Mouse (Mus musculus) liver, embryonic 14.5 days (tissue): ENCODE measurements at regions not wholly inside any gene's neighbourhood (a gene's known extent, or its start where the extent isn't known, plus 50 kb on each side); places are given as distances from the start of the nearest gene placed in this dataset.

Experiments used
- ATAC-seq: fragments of 200-750 bp; cut with Nextera tagmentation; 2 replicates; pipeline ENCODE4 v1.8.0; 2017; ENCODE audit warnings: moderate number of reproducible peaks, mild to moderate bottlenecking, moderate library complexity; ENCODE audit not compliant: insufficient read depth
- DNase-seq, 3 experiments: peaks; one replicate each; pipeline ENCODE4 v3.0.0-alpha.2; 2012 to 2013; ENCODE audit warnings: low read depth in 3 of 3, low spot score in 3 of 3
- H3K27ac ChIP-seq: fragments of 300-500 bp; sonication (generic); 2 replicates; pipeline ENCODE4 v1.5.1; 2014; ENCODE audit warnings: moderate library complexity, mild to moderate bottlenecking, control low read depth, inconsistent platforms
- H3K27me3 ChIP-seq: fragments of 300-500 bp; sonication (generic); 2 replicates; pipeline ENCODE4 v1.6.1; 2014; ENCODE audit warnings: mild to moderate bottlenecking, low read length, moderate library complexity; ENCODE audit not compliant: control insufficient read depth, insufficient read depth
- H3K36me3 ChIP-seq: fragments of 300-500 bp; sonication (generic); replicated peaks from 2 replicates; pipeline ENCODE4 v1.6.1; 2014; ENCODE audit warnings: low read depth; ENCODE audit not compliant: control insufficient read depth, insufficient read depth
- H3K4me1 ChIP-seq, 2 experiments: fragments of 200-500 bp in 1 of 2; fragments of 300-500 bp in 1 of 2; sonication (generic) in 1 of 2; replicated peaks; 2 replicates each; pipeline ENCODE4 v1.6.1; 2012 to 2014; ENCODE audit warnings: antibody characterized with exemption in 1 of 2, inconsistent platforms in 1 of 2, low read length in 1 of 2; ENCODE audit not compliant: control insufficient read depth in 2 of 2, insufficient read depth in 2 of 2
- H3K4me2 ChIP-seq: fragments of 300-500 bp; sonication (generic); 2 replicates; pipeline ENCODE4 v1.6.1; 2014; ENCODE audit warnings: low read depth, mild to moderate bottlenecking, control low read depth, moderate library complexity
- H3K4me3 ChIP-seq, 2 experiments: fragments of 200-500 bp in 1 of 2; fragments of 300-500 bp in 1 of 2; sonication (generic) in 1 of 2; 2 replicates each; pipeline ENCODE4 v1.5.1; 2012 to 2014; ENCODE audit warnings: low read depth in 2 of 2, low read length in 2 of 2, mild to moderate bottlenecking in 2 of 2, control low read depth in 1 of 2, inconsistent platforms in 1 of 2, moderate library complexity in 1 of 2; ENCODE audit not compliant: insufficient read depth in 1 of 2
- H3K9ac ChIP-seq: fragments of 300-500 bp; sonication (generic); replicated peaks from 2 replicates; pipeline ENCODE4 v1.6.1; 2014; ENCODE audit warnings: mild to moderate bottlenecking, control low read depth, moderate library complexity
- H3K9me3 ChIP-seq: fragments of 300-500 bp; sonication (generic); 2 replicates; pipeline ENCODE4 v1.6.1; 2016; ENCODE audit warnings: low read length, mixed read lengths; ENCODE audit not compliant: control insufficient read depth
- CTCF ChIP-seq: IDR thresholded peaks from 2 replicates; pipeline ENCODE4 v1.5.1; 2016; ENCODE audit warnings: antibody characterized with exemption, low read depth, control low read depth
- EP300 ChIP-seq: IDR thresholded peaks from 2 replicates; pipeline ENCODE4 v1.6.1; 2016; ENCODE audit warnings: antibody characterized with exemption, low read depth
- WGBS: fragments of 180-500 bp; shearing (Covaris S2); extraction: QIAGEN DNeasy Blood & Tissue Kit; methylation state at CpG from one replicate; pipeline ENCODE4 v1.1.7; 2014; ENCODE audit not compliant: insufficient replicate concordance; 5-methylcytosine and 5-hydroxymethylcytosine counted together

DNA sequence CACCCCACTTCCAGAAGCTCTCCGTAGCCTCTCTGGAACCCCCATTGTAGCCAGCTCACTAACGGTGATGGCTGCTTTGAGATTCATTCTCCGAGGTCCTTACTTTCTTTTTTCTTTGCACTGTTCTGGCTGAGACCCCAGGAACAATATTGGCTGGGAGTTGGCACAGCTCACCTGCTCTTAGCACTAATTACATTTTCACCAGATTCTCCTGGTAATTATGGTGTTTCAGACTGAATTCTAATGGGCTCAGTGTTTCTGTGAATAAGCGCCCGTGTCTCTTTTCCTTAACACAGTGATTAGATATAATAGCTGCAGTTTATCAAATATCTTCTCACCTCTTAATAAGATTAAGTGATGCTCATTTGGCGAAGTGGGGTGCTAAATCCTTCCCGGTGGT is 509.2 kb upstream of the Adamts16 start:
- no peak for ATAC-seq
- 80% methylated on average over 7 of the region's 7 CpGs for WGBS

DNA sequence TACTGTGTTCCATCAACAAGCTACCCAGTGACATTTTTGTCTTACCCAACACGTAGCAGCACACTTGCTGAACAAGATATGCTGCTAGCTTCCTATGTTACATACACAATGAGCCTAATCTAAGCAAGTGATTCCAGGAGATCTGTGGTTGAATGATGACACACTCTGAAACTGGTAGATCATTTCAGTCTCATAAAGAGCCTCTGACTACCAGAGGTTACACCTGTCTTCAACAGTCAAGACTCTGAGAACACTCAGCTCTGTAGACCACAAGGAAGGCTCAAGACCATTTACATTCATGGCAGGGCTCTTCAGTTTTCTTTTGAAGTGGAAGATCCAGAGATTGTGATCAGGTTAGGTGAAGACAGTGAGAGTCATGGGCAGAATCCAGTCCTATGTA is 501.3 kb upstream of the Adamts16 start:
- Histone ChIP-seq H3K27ac (no peak overlapping the region), H3K4me2 (no peak overlapping the region), H3K4me3 (no peak overlapping the region), H3K27me3 (no peaks in the 10 kb centered on the region), H3K9ac (no peak overlapping the region), H3K36me3 (no peaks in the 10 kb centered on the region), H3K9me3 (no peaks in the 10 kb centered on the region), H3K4me1 (no peaks in the 10 kb centered on the region)
- no peak for TF ChIP-seq CTCF
- no peak for TF ChIP-seq EP300
- no peak for ATAC-seq
- WGBS, result 59% methylated on average over 1 of the region's 1 CpGs
- DNase-seq, result no peak

More for the DNA sequence above, 509.2 kb upstream of the Adamts16 start:
- no peak for TF ChIP-seq CTCF
- TF ChIP-seq EP300, result no peak
- no peak overlapping the region for H3K27ac ChIP-seq
- no peaks in the 10 kb centered on the region for H3K4me1 ChIP-seq
- H3K4me2 ChIP-seq, result no peak overlapping the region
- H3K4me3 ChIP-seq, result no peak overlapping the region
- no peak for DNase-seq
- no peak overlapping the region for H3K9ac ChIP-seq
- H3K9me3 ChIP-seq, result no peaks in the 10 kb centered on the region
- H3K27me3 ChIP-seq, result no peaks in the 10 kb centered on the region
- H3K36me3 ChIP-seq, result no peaks in the 10 kb centered on the region

DNA sequence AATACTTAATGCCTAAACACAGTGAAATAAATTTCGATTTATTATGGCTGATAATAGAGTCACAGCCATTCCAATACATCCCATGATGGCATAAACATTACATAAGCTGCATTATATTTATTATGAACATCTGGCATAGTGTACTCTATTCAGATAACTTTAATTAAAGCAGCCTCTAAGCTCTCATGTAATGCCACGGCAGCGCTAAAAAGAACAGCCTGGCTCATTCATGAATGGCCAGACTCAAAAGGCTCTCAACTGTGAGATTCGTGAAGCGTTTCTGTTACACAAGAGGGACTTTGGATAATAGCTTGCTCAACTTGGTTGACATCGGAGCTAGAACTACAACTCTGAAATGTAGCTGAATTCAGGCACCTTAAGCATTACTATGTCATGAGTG is 497.1 kb upstream of the Adamts16 start:
- Histone ChIP-seq H3K9ac (no peak overlapping the region), H3K27ac (no peak overlapping the region), H3K9me3 (no peaks in the 10 kb centered on the region), H3K27me3 (no peaks in the 10 kb centered on the region), H3K4me1 (no peaks in the 10 kb centered on the region), H3K36me3 (no peaks in the 10 kb centered on the region), H3K4me2 (no peak overlapping the region), H3K4me3 (no peak overlapping the region)
- TF ChIP-seq CTCF (no peak), EP300 (no peak)
- 62% methylated on average over 6 of the region's 6 CpGs for WGBS
- DNase-seq, result no peak
- ATAC-seq, result no peak

DNA sequence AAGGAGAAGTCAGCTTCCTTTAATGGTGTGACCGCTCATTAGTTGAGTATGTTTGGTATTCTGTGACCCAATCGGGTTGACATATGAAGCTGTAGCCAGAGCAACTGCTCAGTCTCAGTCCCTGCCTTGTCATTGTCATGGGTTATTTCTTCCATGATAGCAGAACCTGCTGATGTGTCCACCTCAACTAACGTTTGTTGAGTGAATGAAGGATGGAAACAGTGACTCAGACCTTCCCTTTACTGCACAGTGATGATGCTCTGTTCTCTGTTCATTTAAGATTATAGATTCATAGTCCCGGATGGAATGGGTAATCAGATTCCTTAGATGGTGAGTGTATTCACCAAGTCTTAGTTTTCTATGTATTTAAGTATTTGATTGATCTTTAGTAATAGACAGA is 493.3 kb upstream of the Adamts16 start:
- Histone ChIP-seq H3K4me1 (no peaks in the 10 kb centered on the region), H3K4me3 (no peak overlapping the region), H3K27me3 (no peaks in the 10 kb centered on the region), H3K9me3 (no peaks in the 10 kb centered on the region), H3K4me2 (no peak overlapping the region), H3K36me3 (no peaks in the 10 kb centered on the region), H3K27ac (no peak overlapping the region), H3K9ac (no peak overlapping the region)
- ATAC-seq, result no peak
- TF ChIP-seq EP300, result no peak
- DNase-seq, result no peak
- WGBS, result 51% methylated on average over 4 of the region's 4 CpGs

DNA sequence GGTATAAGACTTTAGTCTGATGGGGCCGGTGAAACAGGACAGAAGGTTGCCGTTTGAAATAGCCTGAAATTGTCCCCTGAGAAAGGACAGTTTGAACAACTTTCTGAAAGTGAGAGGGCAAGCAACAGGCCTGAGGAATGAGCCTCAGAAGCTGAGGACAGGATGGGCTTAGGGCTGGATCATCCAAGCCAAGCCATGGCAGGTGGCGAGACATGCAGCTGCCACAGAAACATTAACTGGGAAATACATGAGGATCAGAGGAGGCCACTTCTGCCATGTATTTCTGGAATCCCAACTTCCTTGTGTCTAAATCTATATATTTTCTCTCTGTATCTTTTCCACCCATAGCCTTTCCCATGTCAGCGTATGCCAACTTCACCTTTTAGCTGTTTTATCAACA is 491.5 kb upstream of the Adamts16 start:
- TF ChIP-seq CTCF, result no peak
- TF ChIP-seq EP300, result no peak
- Histone ChIP-seq H3K27ac (no peak overlapping the region), H3K9me3 (no peaks in the 10 kb centered on the region), H3K4me2 (no peak overlapping the region), H3K4me3 (no peak overlapping the region), H3K9ac (no peak overlapping the region), H3K36me3 (no peaks in the 10 kb centered on the region), H3K4me1 (no peaks in the 10 kb centered on the region), H3K27me3 (no peaks in the 10 kb centered on the region)
- ATAC-seq (no peak), DNase-seq (no peak)
- 54% methylated on average over 4 of the region's 4 CpGs for WGBS

DNA sequence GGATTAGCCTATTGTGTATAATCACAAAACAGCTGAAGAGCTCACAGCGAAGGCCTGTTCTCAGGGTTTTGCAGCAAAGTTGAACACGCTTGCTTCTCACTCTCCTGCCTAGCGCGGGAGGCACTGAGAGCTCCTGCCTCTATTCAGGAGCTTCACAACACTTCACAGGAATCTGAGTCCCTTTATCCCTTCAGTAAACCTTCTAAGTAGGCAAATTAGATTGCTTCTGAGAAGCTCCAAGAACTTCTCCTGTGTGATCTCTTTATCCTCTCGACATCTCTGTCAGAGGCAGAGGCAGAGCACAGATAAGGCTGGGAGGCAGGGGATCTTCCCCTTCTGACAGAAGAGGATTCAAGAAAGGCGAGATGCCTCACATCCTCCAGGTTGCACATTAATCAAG is 488.7 kb upstream of the Adamts16 start:
- Histone ChIP-seq H3K4me2 (no peak overlapping the region), H3K4me3 (no peak overlapping the region), H3K27ac (no peak overlapping the region), H3K27me3 (no peaks in the 10 kb centered on the region), H3K9me3 (no peaks in the 10 kb centered on the region), H3K4me1 (no peaks in the 10 kb centered on the region), H3K9ac (no peak overlapping the region), H3K36me3 (no peaks in the 10 kb centered on the region)
- ATAC-seq, result no peak
- 33% methylated on average over 6 of the region's 6 CpGs for WGBS
- no peak for TF ChIP-seq CTCF
- TF ChIP-seq EP300, result no peak
- DNase-seq, result no peak
